Mouse (Mus musculus) ES-E14 (cell line): Measurements from ENCODE around the gene Tmem245.

Experiments
- CHD2 ChIP-seq: IDR thresholded peaks from 2 replicates; pipeline ENCODE4 v1.6.1; 2014; ENCODE audit warnings: mild to moderate bottlenecking, low read depth, low read length, inconsistent platforms
- HCFC1 ChIP-seq: IDR thresholded peaks from 2 replicates; pipeline ENCODE4 v1.6.1; 2012; ENCODE audit warnings: low read length, inconsistent platforms, borderline replicate concordance; ENCODE audit not compliant: insufficient read depth
- MAFK ChIP-seq: IDR thresholded peaks from 2 replicates; pipeline ENCODE4 v1.6.1; 2014; ENCODE audit warnings: mild to moderate bottlenecking, low read depth, low read length, inconsistent platforms; ENCODE audit not compliant: insufficient read depth

GRCm38 (mm10) chr4:56914338-56914737, 32.9 kb downstream of the Tmem245 start:
- no peak for TF ChIP-seq CHD2
- TF ChIP-seq MAFK, result no peak
- no peak for TF ChIP-seq HCFC1
